Mouse (Mus musculus) kidney, postnatal 0 days (tissue): Measurements from ENCODE around the gene S1pr2. TPM values are rescaled to one million over a fixed set of nuclear protein-coding genes. Genes with fewer than 3 reads are reported as not detected.
A peak's percentile ranks its signal among the peaks of the same experiment; 100 is the strongest.

Source experiments
- ATAC-seq: fragments of 200-750 bp; cut with Nextera tagmentation; replicated peaks from 2 replicates; pipeline ENCODE4 v1.8.0; 2017; ENCODE audit warnings: low read depth, moderate number of reproducible peaks, moderate TSS enrichment, moderate library complexity; ENCODE audit not compliant: low FRiP score
- DNase-seq: peaks from one replicate; pipeline ENCODE4 v3.0.0-alpha.2; 2016; ENCODE audit warnings: low spot score
- H3K27ac ChIP-seq: fragments of 300-500 bp; sonication (generic); 2 replicates; pipeline ENCODE4 v1.5.1; 2014; ENCODE audit warnings: mild to moderate bottlenecking
- H3K27me3 ChIP-seq: fragments of 300-500 bp; sonication (generic); 2 replicates; pipeline ENCODE4 v1.6.1; 2014; ENCODE audit warnings: low read length, mixed read lengths; ENCODE audit not compliant: insufficient read depth
- H3K36me3 ChIP-seq: fragments of 300-500 bp; sonication (generic); 2 replicates; pipeline ENCODE4 v1.6.1; 2014; ENCODE audit warnings: low read length, mixed read lengths; ENCODE audit not compliant: insufficient read depth
- H3K4me1 ChIP-seq: fragments of 300-500 bp; sonication (generic); replicated peaks from 2 replicates; pipeline ENCODE4 v1.6.1; 2014; ENCODE audit warnings: antibody characterized with exemption, low read length, mixed read lengths; ENCODE audit not compliant: insufficient read depth
- H3K4me2 ChIP-seq: fragments of 300-500 bp; sonication (generic); 2 replicates; pipeline ENCODE4 v1.6.1; 2014; ENCODE audit warnings: mild to moderate bottlenecking, low read length, moderate library complexity, mixed read lengths
- H3K4me3 ChIP-seq: fragments of 300-500 bp; sonication (generic); replicated peaks from 2 replicates; pipeline ENCODE4 v1.5.1; 2014; ENCODE audit warnings: low read depth, low read length
- H3K9ac ChIP-seq: fragments of 300-500 bp; sonication (generic); 2 replicates; pipeline ENCODE4 v1.6.1; 2014; ENCODE audit warnings: low read depth, low read length
- H3K9me3 ChIP-seq: fragments of 300-500 bp; sonication (generic); replicated peaks from 2 replicates; pipeline ENCODE4 v1.6.1; 2016; ENCODE audit warnings: low read length, inconsistent platforms, mixed read lengths
- CTCF ChIP-seq: IDR thresholded peaks from 2 replicates; pipeline ENCODE4 v1.5.1; 2016; ENCODE audit warnings: antibody characterized with exemption, low read depth, mild to moderate bottlenecking, moderate library complexity
- WGBS: fragments of 180-500 bp; shearing (Covaris S2); extraction: QIAGEN DNeasy Blood & Tissue Kit; methylation state at CpG from one replicate; pipeline ENCODE4 v1.1.7; 2014; 5-methylcytosine and 5-hydroxymethylcytosine counted together
- polyA plus RNA-seq: library from polyadenylated mRNA; unstranded; fragments of >200 nt; fragmentation: Nextera tagmentation; extraction: Ambion mirVana; gene quantifications from 2 replicates; pipeline ENCODE4 v1.2.1, GENCODE M21; 2015

Gene S1pr2
- polyA plus RNA-seq, 1 experiment from 2014 or later, result 23.3 TPM

DNA sequence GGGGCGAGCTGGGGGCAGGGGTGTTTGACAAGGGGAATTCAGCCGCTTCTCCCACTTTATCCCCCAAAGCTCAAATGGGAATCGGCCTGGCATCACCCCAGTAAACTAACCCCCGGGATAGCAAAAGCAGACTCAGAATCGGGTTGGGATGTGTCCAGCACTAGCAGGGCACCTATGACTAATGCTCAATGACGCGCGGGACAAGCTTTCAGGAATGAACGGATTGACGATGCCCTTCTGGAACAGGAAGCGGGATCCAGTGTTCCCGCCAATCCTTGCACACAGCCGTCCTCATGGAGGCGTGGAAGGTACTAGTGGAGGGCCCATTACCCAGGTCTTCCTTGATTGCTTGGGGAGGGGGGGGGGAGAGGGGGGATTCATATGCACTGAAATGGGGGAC lies 25.1 kb downstream of the S1pr2 start:
- 0 out of 2 replicates have a peak, but pooled peaks cover 3% of the 10 kb centered on the region for H3K36me3 ChIP-seq
- no peaks in the 10 kb centered on the region for H3K27me3 ChIP-seq
- peak overlapping the region; percentile 75 for H3K9ac ChIP-seq
- no peaks in the 10 kb centered on the region; the same call in 1 of the 2 replicates for H3K4me1 ChIP-seq
- DNase-seq (peak; percentile 75), ATAC-seq (no peak)
- H3K9me3 ChIP-seq, result no peaks in the 10 kb centered on the region
- H3K27ac ChIP-seq, result peak overlapping the region; percentile 70; the same call in 1 of the 2 replicates
- H3K4me3 ChIP-seq, result peak overlapping the region; percentile 78
- H3K4me2 ChIP-seq, result peak overlapping the region; percentile 84
- no peak for TF ChIP-seq CTCF
- 5% methylated on average over 14 of the region's 14 CpGs for WGBS

- no peak for ATAC-seq
- H3K27me3 ChIP-seq, result no peaks in the 10 kb centered on the region
- H3K4me2 ChIP-seq, result peak overlapping the region; percentile 84; the same call in 1 of the 2 replicates
- H3K9ac ChIP-seq, result no peak overlapping the region
- no peaks in the 10 kb centered on the region; the same call in 1 of the 2 replicates for H3K4me1 ChIP-seq
- DNase-seq, result no peak
- 0 out of 2 replicates have a peak, but pooled peaks cover 5% of the 10 kb centered on the region for H3K36me3 ChIP-seq
- no peak overlapping the region for H3K27ac ChIP-seq
- no peak overlapping the region for H3K4me3 ChIP-seq
- no peak for TF ChIP-seq CTCF
- no peaks in the 10 kb centered on the region for H3K9me3 ChIP-seq
These were observed 26.2 kb downstream of the S1pr2 start for GRCm38 (mm10) chr9:20950419-20950818.

DNA sequence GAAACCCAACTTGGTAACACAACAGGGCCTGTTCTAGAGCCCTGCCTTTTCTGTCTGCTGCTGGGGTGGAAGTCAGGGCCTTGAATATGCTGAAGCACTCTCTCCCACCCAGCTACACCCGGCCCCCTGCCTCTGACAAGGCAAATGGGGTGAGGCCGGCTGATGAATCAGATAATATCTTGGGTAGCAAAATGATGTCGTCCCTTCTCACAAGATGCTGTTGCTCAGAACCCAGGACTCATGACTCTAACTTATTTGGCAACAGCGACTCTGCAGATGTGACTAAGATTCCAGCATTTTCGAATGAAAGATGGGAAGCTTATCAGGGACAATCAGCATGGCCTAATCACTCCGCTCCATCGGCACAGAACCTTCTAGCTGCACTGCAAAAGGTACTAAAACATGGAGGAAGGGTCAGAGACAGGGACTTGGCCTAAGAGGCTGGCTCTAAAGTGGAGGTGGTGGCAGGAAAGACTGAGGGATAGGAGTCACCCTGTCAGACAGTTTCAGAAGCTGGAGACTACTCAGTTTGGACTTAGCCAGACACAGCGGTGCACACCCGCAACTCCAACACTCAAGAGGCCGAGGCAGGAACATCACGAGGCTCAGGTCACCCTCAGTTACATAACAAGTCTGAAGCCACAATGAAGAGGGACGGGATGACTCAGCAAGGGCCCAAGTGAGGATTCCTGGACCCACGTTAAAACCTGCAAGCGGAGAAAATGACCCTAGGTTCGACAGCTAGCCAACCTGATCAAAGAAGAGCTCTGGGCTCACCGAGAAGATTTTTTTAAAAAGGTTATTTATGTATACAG lies 30.3 kb downstream of the S1pr2 start:
- Histone ChIP-seq H3K9me3 (no peaks in the 10 kb centered on the region), H3K27ac (no peak overlapping the region), H3K9ac (no peak overlapping the region), H3K27me3 (no peaks in the 10 kb centered on the region), H3K4me1 (no peaks in the 10 kb centered on the region), H3K4me2 (no peak overlapping the region), H3K4me3 (no peak overlapping the region), H3K36me3 (peaks cover 7% of the 10 kb centered on the region; the same call in 1 of the 2 replicates)
- no peak for TF ChIP-seq CTCF
- ATAC-seq (no peak), DNase-seq (no peak)
- 78% methylated on average over 16 of the region's 16 CpGs for WGBS

- Histone ChIP-seq H3K36me3 (peaks cover 19% of the 10 kb centered on the region), H3K9ac (no peak overlapping the region), H3K4me3 (no peak overlapping the region), H3K4me1 (no peaks in the 10 kb centered on the region), H3K9me3 (no peaks in the 10 kb centered on the region), H3K27ac (no peak overlapping the region), H3K27me3 (no peaks in the 10 kb centered on the region), H3K4me2 (no peak overlapping the region)
- WGBS, result 53% methylated on average over 4 of the region's 4 CpGs
- DNase-seq (no peak), ATAC-seq (no peak)
- TF ChIP-seq CTCF, result no peak
These were observed 31.7 kb downstream of the S1pr2 start for GRCm38 (mm10) chr9:20944697-20945370.

DNA sequence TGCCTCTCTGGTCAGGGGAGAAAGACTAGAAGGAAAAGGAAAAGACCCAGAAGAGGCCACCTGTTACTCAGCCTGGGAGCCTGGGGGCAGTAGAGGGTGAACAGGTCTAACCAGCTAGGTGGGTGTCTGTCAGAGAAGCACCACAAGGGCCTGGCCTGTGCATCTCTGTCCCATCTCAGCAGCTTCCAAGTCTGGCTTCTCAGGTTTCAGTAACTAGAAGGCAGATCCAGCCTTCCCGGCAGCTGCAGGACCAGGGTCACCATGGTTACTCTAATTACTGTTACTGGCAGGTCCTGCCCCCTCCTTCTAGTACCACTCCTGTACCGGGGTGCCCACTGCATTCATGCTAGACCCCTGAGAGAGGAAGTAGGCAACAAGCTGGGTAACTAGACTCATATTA lies 32.7 kb downstream of the S1pr2 start:
- no peaks in the 10 kb centered on the region for H3K4me1 ChIP-seq
- no peak overlapping the region for H3K9ac ChIP-seq
- DNase-seq (peak; percentile 54), ATAC-seq (peak; percentile 37; the same call in 1 of the 2 replicates)
- H3K4me3 ChIP-seq, result no peak overlapping the region
- peaks cover 27% of the 10 kb centered on the region for H3K36me3 ChIP-seq
- 7% methylated on average over 2 of the region's 2 CpGs for WGBS
- 0 out of 2 replicates have a peak, but pooled peaks have one; percentile 15 for TF ChIP-seq CTCF
- no peaks in the 10 kb centered on the region for H3K27me3 ChIP-seq
- no peak overlapping the region for H3K4me2 ChIP-seq
- H3K27ac ChIP-seq, result no peak overlapping the region
- no peaks in the 10 kb centered on the region for H3K9me3 ChIP-seq

GRCm38 (mm10) chr9:20943396-20943795 lies 33.2 kb downstream of the S1pr2 start:
- Histone ChIP-seq H3K36me3 (peaks cover 31% of the 10 kb centered on the region), H3K9me3 (no peaks in the 10 kb centered on the region), H3K27me3 (no peaks in the 10 kb centered on the region), H3K4me2 (no peak overlapping the region), H3K4me1 (no peaks in the 10 kb centered on the region), H3K9ac (no peak overlapping the region), H3K27ac (no peak overlapping the region), H3K4me3 (no peak overlapping the region)
- TF ChIP-seq CTCF, result no peak
- peak; percentile 29; the same call in 1 of the 2 replicates for ATAC-seq
- no peak for DNase-seq
- WGBS, result 87% methylated on average over 7 of the region's 7 CpGs
